Mouse (Mus musculus) retina, postnatal 1 day (tissue): ENCODE results near the gene Ppp1r8.
A peak's percentile ranks its signal among the peaks of the same experiment; 100 is the strongest.

Experiments used
- DNase-seq: peaks from one replicate; pipeline ENCODE4 v3.0.0-alpha.2; 2012

The Ppp1r8 gene

GRCm38 (mm10) chr4:132842970-132843704 is at the start of gene Ppp1r8:
TSS of gene Ppp1r8 (minus strand) at chr4:132843169.
- peak; percentile 98 for DNase-seq

GRCm38 (mm10) chr4:132884844-132885374 is 41.9 kb upstream of the Ppp1r8 start:
- no peak for DNase-seq

GRCm38 (mm10) chr4:132884064-132884843 is 41.3 kb upstream of the Ppp1r8 start, which contains the start of gene Stx12:
TSS of gene Stx12 (minus strand) at chr4:132884509.
- DNase-seq = peak; percentile 95

- no peak for DNase-seq
These were observed 40.6 kb upstream of the Ppp1r8 start for GRCm38 (mm10) chr4:132883561-132884063.

GRCm38 (mm10) chr4:132874363-132875097 is 31.6 kb upstream of the Ppp1r8 start:
- DNase-seq = no peak

GRCm38 (mm10) chr4:132873481-132874362 is 30.8 kb upstream of the Ppp1r8 start:
- DNase-seq = no peak

- no peak for DNase-seq
These were observed 28.1 kb upstream of the Ppp1r8 start for GRCm38 (mm10) chr4:132871116-132871515.

GRCm38 (mm10) chr4:132864856-132865255 is 21.9 kb upstream of the Ppp1r8 start:
- DNase-seq = no peak

- no peak for DNase-seq
These were observed 20.0 kb upstream of the Ppp1r8 start for GRCm38 (mm10) chr4:132863012-132863411.

GRCm38 (mm10) chr4:132860880-132861279 is 17.9 kb upstream of the Ppp1r8 start:
- no peak for DNase-seq

- no peak for DNase-seq
These were observed 719 bp upstream of the Ppp1r8 start for GRCm38 (mm10) chr4:132843705-132844071.

GRCm38 (mm10) chr4:132842281-132842906 is 575 bp downstream of the Ppp1r8 start:
- peak; percentile 20 for DNase-seq

- DNase-seq = no peak
These were observed 1.5 kb downstream of the Ppp1r8 start for GRCm38 (mm10) chr4:132841493-132841892.

GRCm38 (mm10) chr4:132823614-132824366 is 19.2 kb downstream of the Ppp1r8 start:
- DNase-seq = peak; percentile 60

- no peak for DNase-seq
These were observed 24.5 kb downstream of the Ppp1r8 start for GRCm38 (mm10) chr4:132818442-132818841.

- DNase-seq = no peak
These were observed 26.1 kb downstream of the Ppp1r8 start for GRCm38 (mm10) chr4:132816855-132817254.

GRCm38 (mm10) chr4:132816404-132816803 is 26.6 kb downstream of the Ppp1r8 start:
- no peak for DNase-seq

GRCm38 (mm10) chr4:132809621-132810020 is 33.3 kb downstream of the Ppp1r8 start:
- no peak for DNase-seq

- no peak for DNase-seq
These were observed 35.0 kb downstream of the Ppp1r8 start for GRCm38 (mm10) chr4:132807771-132808641.
